Mouse (Mus musculus): Measurements from ENCODE around the gene Acot3. TPM values are rescaled to one million over a fixed set of nuclear protein-coding genes. Genes with fewer than 3 reads are reported as not detected.
A peak's percentile ranks its signal among the peaks of the same experiment; 100 is the strongest.
"Not testable (repeated sequence)": the region's sequence is repeated elsewhere in the genome, so short reads cannot be mapped to it uniquely, and the experiment has no call there.

Gene Acot3
- total and polyA plus RNA-seq, 2 experiments from 2014 or later, result 0.31 to 2.1 TPM

GRCm38 (mm10) chr12:84044045-84044444 is 7.9 kb upstream of the Acot3 start:
- TF ChIP-seq EP300 (IDR thresholded peaks at IDR 0.05; ENCODE audit: low read depth), result no peak
- TF ChIP-seq CTCF (IDR thresholded peaks at IDR 0.05; ENCODE audit: low read depth), result no peak
- no peaks in the 10 kb centered on the region for H3K4me1 ChIP-seq (ENCODE audit: control insufficient read depth, insufficient read depth)
- H3K9me3 ChIP-seq (replicated peaks; ENCODE audit: control insufficient read depth, low read length), result 0 out of 2 replicates have a peak, but pooled peaks cover 6% of the 10 kb centered on the region
- H3K27me3 ChIP-seq (ENCODE audit: control insufficient read depth, insufficient read depth, low read length), result no peaks in the 10 kb centered on the region
- H3K9ac ChIP-seq (replicated peaks; ENCODE audit: low read depth, low read length), result no peak overlapping the region
- no peak overlapping the region for H3K27ac ChIP-seq (ENCODE audit: low read depth)
- no peak overlapping the region for H3K4me2 ChIP-seq (ENCODE audit: low read depth, low read length)
- H3K4me3 ChIP-seq (ENCODE audit: low read depth, low read length), result no peak overlapping the region
- ATAC-seq (ENCODE audit: insufficient read depth, low read depth), result no peak
- 70% methylated on average over 2 of the region's 2 CpGs for WGBS
- H3K36me3 ChIP-seq (replicated peaks; ENCODE audit: control insufficient read depth, insufficient read depth, low read length), result no peaks in the 10 kb centered on the region
- DNase-seq (ENCODE audit: low spot score), result no peak

GRCm38 (mm10) chr12:84046906-84047305 is 5.0 kb upstream of the Acot3 start:
- TF ChIP-seq CTCF (IDR thresholded peaks at IDR 0.05; ENCODE audit: low read depth) (no peak), EP300 (IDR thresholded peaks at IDR 0.05; ENCODE audit: low read depth) (no peak)
- Histone ChIP-seq H3K4me1 (ENCODE audit: control insufficient read depth, insufficient read depth) (no peaks in the 10 kb centered on the region), H3K27ac (ENCODE audit: low read depth) (no peak overlapping the region), H3K36me3 (replicated peaks; ENCODE audit: control insufficient read depth, insufficient read depth, low read length) (no peaks in the 10 kb centered on the region), H3K27me3 (ENCODE audit: control insufficient read depth, insufficient read depth, low read length) (no peaks in the 10 kb centered on the region), H3K4me3 (ENCODE audit: low read depth, low read length) (no peak overlapping the region), H3K9me3 (replicated peaks; ENCODE audit: control insufficient read depth, low read length) (0 out of 2 replicates have a peak, but pooled peaks cover 6% of the 10 kb centered on the region), H3K9ac (replicated peaks; ENCODE audit: low read depth, low read length) (no peak overlapping the region), H3K4me2 (ENCODE audit: low read depth, low read length) (no peak overlapping the region)
- DNase-seq (ENCODE audit: low spot score), result no peak
- no peak for ATAC-seq (ENCODE audit: insufficient read depth, low read depth)
- 88% methylated on average over 1 of the region's 1 CpGs for WGBS

DNA sequence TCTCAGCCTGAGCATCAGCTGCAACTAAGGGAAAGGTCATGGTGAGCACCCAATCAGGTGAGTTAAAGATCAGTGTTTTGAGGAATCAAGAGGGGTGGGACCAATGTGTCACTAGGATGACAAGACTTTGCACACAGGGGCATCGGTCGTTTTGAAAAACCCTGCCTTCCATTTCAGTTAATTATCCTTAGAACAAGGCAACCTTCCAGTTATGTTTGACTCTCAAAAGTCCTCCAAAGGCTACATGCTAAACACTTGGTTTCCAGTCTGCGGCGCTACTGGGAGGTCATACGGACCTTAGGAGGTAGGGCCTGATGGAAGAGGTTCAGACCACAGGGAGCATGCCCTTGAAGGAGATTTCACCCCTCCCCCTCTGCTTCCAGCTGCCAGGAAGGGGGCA is 1.2 kb upstream of the Acot3 start:
- H3K36me3 ChIP-seq (replicated peaks; ENCODE audit: control insufficient read depth, insufficient read depth, low read length); ATAC-seq (ENCODE audit: insufficient read depth, low read depth); H3K9me3 ChIP-seq (replicated peaks; ENCODE audit: control insufficient read depth, low read length); H3K4me1 ChIP-seq (ENCODE audit: control insufficient read depth, insufficient read depth); H3K4me3 ChIP-seq (ENCODE audit: low read depth, low read length); H3K4me2 ChIP-seq (ENCODE audit: low read depth, low read length); H3K27ac ChIP-seq (ENCODE audit: low read depth); H3K9ac ChIP-seq (replicated peaks; ENCODE audit: low read depth, low read length); DNase-seq (ENCODE audit: low spot score): not testable (repeated sequence)
- 77% methylated on average over 5 of the region's 5 CpGs for WGBS
- 0 out of 2 replicates have a peak, but pooled peaks cover 15% of the 10 kb centered on the region for H3K27me3 ChIP-seq (ENCODE audit: control insufficient read depth, insufficient read depth, low read length)

GRCm38 (mm10) chr12:84052609-84053008 is 665 bp downstream of the Acot3 start:
- H3K27ac ChIP-seq (ENCODE audit: low read depth), result no peak overlapping the region
- DNase-seq (ENCODE audit: low spot score), result no peak
- H3K27me3 ChIP-seq (ENCODE audit: control insufficient read depth, insufficient read depth, low read length), result 0 out of 2 replicates have a peak, but pooled peaks cover 15% of the 10 kb centered on the region
- WGBS, result 90% methylated on average over 7 of the region's 7 CpGs
- peak overlapping the region; percentile 46; the same call in 1 of the 2 replicates for H3K4me3 ChIP-seq (ENCODE audit: low read depth, low read length)
- H3K36me3 ChIP-seq (replicated peaks; ENCODE audit: control insufficient read depth, insufficient read depth, low read length), result no peaks in the 10 kb centered on the region
- ATAC-seq (ENCODE audit: insufficient read depth, low read depth), result no peak
- 0 out of 2 replicates have a peak, but pooled peaks cover 4% of the 10 kb centered on the region for H3K4me1 ChIP-seq (ENCODE audit: control insufficient read depth, insufficient read depth)
- H3K9ac ChIP-seq (replicated peaks; ENCODE audit: low read depth, low read length), result no peak overlapping the region
- H3K4me2 ChIP-seq (ENCODE audit: low read depth, low read length), result no peak overlapping the region
- 0 out of 2 replicates have a peak, but pooled peaks cover 6% of the 10 kb centered on the region for H3K9me3 ChIP-seq (replicated peaks; ENCODE audit: control insufficient read depth, low read length)
- no peak for TF ChIP-seq EP300 (IDR thresholded peaks at IDR 0.05; ENCODE audit: low read depth)
- TF ChIP-seq CTCF (IDR thresholded peaks at IDR 0.05; ENCODE audit: low read depth), result no peak

- no peak for ATAC-seq (ENCODE audit: insufficient read depth, low read depth)
- Histone ChIP-seq H3K27ac (ENCODE audit: low read depth) (no peak overlapping the region), H3K36me3 (replicated peaks; ENCODE audit: control insufficient read depth, insufficient read depth, low read length) (no peaks in the 10 kb centered on the region), H3K4me1 (ENCODE audit: control insufficient read depth, insufficient read depth) (0 out of 2 replicates have a peak, but pooled peaks cover 4% of the 10 kb centered on the region), H3K9ac (replicated peaks; ENCODE audit: low read depth, low read length) (peak overlapping the region; percentile 32), H3K4me3 (ENCODE audit: low read depth, low read length) (peak overlapping the region; percentile 46), H3K9me3 (replicated peaks; ENCODE audit: control insufficient read depth, low read length) (0 out of 2 replicates have a peak, but pooled peaks cover 6% of the 10 kb centered on the region), H3K4me2 (ENCODE audit: low read depth, low read length) (peak overlapping the region; percentile 65), H3K27me3 (ENCODE audit: control insufficient read depth, insufficient read depth, low read length) (0 out of 2 replicates have a peak, but pooled peaks cover 15% of the 10 kb centered on the region)
- WGBS, result 7% methylated on average over 16 of the region's 16 CpGs
- TF ChIP-seq EP300 (IDR thresholded peaks at IDR 0.05; ENCODE audit: low read depth) (no peak), CTCF (IDR thresholded peaks at IDR 0.05; ENCODE audit: low read depth) (no peak)
- DNase-seq (ENCODE audit: low spot score), result no peak
Measured at GRCm38 (mm10) chr12:84053173-84053572, 1.2 kb downstream of the Acot3 start.
